Mouse (Mus musculus) hindlimb bud, embryonic 11.5 days (tissue): ENCODE measurements at regions not wholly inside any gene's neighbourhood (a gene's known extent, or its start where the extent isn't known, plus 50 kb on each side); places are given as distances from the start of the nearest gene placed in this dataset.
"Not testable (repeated sequence)": the region's sequence is repeated elsewhere in the genome, so short reads cannot be mapped to it uniquely, and the experiment has no call there.

ENCODE experiments used
- DNase-seq: peaks from one replicate; pipeline ENCODE4 v3.0.0-alpha.2; 2012; ENCODE audit warnings: low read depth, low spot score; ENCODE audit errors: extremely low spot score

DNA sequence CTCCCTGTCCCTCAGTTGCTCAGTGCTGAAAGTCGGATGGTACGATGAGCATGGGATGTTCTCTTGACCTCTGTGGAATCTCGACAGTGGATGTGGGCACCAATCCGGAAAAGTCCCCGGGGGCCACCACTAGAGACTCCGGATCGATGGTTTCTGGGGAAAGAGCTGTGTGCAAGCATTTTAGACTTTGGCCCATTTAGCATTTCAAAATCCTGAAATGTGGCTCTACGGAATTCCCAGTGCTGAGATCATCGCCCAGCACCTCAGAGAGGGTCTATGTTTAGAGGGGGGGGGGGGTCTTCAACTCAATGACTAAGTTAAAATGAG, 68.6 kb downstream of the Tomm20 start:
- no peak for DNase-seq

DNA sequence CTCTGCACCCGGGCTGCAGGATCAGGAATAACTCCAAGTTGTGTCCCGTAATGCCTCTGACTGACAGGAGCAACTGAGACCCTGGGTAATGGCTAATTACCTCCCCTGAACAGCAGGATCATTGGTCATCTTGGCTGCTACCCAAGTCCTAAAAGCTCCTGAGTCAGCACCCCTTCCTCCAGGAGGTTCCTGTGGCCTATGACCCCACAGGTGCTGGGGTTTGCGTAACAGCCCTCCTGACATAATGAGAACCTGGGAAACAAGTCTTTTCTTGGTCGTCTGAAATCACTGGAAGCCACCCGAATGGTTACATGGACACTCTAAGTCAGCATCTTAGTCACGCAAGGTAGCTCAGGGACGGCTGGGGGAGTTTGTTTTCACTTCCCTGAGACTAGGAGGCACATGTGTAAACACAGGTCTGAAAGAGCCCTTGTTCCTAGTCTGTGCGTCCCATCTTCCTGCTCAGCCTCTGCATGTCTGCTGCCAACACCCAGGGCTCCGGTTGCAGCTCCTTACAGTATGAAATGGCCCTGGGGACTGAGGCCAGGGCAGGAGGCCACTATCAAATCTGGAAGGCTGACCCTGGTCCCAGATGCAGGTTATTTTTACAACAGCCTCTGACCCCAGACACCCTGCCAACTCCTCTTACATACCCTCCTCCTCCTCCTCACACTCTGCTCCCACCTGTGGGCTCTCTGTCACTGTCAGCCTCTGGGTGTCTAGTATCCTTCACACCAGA, 69.2 kb downstream of the Tomm20 start:
- no peak for DNase-seq

DNA sequence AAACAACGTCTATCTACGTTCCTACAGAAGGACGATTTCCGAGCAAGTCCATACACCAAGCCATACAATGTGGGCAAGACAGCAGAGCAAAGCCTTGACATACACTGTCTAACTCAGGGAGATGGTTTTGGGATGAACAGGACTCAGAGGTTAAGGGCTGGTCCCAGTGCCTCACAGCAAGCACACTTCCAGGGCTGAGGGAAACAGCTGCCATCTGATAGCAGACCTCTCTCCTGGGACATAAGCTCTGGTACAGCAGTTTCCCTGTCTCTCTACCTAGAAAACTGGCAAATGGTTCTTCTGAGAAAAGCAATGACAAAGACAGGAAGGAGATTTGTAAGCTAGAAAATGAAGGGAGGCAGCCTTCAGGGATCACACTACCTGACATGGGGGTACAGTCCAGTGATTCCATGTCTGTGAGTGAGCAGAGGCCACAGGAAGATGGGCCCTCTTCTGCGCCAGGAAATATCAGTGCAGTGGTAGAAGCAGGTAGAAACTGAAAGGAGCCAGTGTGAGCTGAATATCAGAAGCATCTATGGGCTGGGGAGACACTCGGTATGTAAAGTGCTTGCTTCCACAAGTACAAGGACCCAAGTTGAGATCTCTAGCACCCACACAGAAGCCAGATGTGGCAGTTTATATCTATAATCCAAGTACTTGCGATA, 70.0 kb downstream of the Tomm20 start:
- no peak for DNase-seq

DNA sequence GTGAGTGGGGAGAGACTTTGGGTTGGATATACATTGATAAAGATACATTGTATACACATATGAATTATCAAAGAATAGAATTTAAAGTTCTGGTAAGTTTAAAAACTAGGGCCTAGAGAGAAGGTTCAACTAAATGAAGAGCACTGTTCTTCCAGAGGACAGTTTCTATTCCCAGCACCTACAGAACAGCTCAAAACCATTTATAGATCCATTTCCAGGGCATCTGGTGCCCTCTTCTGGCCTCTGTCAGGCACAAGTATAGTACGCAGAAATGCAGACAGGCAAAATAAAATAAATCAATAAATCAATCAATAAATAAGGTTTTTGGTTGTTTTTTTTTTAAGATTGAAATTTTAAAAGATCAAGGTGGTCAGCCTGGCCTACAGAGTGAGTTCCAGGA, 70.8 kb downstream of the Tomm20 start:
- no peak for DNase-seq

DNA sequence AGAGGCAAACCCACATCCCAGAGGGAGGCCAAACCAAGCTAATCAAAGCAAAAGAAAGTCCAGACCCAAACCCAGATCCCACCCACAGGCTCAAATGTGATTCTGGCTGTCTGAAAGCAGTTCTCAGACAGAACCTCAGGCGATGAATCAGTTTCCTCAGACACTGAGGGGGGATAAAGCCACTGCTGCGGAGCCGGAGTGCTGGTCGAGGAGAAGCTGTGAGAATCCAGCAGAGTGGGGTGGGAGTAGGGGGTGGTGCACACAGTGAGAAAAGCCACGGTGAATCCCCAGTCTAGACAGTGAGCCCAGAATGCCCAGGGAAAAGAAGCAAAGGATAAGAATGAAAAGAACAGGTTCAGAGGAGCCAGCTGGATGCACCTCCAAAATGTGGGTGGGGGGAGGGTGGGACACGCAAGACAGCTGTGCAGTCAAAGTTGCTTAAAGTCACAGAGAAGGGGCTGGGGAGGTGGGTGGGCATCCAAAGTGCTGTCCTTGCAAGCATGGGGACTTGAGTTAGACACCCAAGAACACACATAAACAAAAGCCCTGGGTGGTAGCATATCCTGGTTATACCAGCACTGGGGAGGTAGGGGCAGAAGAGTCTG, 71.4 kb downstream of the Tomm20 start:
- no peak for DNase-seq

DNA sequence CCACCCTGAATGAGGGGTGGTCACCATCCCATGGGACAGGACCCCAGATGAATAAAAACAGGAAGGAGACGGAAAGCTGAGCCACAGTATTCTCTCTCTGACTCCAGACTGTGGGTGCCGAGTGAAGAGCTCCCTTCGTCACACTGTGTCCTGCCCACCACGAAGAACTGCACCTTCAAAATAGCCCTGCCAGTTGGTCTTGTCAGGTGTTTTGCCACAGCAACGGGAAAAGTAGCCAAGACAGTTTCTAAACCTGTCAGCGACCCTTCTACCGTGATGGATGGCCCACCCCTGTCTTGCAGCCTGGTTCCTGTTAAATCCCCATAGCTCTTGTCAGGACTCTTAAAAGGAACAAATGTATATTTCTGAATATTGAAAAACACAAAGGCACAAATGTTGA, 72.3 kb downstream of the Tomm20 start:
- no peak for DNase-seq

DNA sequence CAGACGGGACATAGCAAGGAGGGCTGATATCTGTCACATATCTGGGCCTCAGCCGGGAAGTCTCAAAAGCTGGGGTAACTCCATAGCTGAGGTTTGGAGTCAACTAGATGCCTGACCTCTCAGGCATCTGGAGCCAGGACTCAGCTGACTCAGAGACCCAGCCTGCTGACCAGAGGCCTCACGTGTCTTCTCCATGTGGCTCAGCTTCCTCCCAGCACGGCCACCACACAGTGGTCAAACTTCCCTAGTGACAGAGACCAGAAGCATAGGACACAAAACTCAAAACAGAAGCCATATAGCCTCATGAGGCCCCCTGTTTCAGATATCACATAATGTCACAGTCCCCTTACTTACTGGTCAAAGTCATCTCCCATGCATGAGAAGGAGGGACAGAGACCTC, 73.1 kb downstream of the Tomm20 start:
- DNase-seq = no peak

DNA sequence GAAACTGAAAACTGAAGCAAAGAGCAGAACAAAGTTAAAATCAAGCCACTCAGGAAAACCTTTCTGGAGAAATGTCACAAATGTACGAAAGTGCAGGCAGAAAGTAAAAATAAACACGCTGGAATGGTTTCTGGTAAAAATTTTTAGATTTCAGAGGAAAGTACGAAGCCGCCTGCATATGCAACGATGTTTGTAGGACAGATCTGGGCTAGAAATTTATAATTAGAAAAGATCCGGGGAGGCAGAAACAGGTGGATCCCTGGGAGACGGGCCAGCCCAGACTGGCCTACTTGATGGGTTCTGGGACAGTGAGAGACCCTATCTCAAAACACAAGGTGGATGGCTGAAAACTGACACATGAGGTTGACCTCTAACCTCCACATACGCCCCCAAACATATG, 73.5 kb downstream of the Tomm20 start:
- DNase-seq = no peak

DNA sequence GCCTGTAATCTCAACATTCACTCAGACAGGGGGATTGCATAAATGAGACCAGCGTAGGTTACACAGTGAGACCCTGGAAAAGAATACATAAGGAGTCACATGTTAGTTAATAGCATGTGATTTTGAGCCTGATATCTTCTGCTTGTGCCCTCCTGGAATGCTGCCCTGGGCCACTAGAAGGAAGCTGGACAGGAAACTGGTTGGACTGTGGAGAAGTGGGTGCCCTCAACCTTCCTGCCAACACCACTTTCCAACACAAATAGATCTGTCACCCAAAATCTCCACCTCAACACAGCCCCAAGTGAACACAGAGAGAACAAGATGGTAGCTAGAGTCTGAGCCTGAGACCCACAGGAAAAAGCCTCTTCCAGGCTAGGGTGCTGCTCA, 76.2 kb downstream of the Tomm20 start:
- DNase-seq = no peak

DNA sequence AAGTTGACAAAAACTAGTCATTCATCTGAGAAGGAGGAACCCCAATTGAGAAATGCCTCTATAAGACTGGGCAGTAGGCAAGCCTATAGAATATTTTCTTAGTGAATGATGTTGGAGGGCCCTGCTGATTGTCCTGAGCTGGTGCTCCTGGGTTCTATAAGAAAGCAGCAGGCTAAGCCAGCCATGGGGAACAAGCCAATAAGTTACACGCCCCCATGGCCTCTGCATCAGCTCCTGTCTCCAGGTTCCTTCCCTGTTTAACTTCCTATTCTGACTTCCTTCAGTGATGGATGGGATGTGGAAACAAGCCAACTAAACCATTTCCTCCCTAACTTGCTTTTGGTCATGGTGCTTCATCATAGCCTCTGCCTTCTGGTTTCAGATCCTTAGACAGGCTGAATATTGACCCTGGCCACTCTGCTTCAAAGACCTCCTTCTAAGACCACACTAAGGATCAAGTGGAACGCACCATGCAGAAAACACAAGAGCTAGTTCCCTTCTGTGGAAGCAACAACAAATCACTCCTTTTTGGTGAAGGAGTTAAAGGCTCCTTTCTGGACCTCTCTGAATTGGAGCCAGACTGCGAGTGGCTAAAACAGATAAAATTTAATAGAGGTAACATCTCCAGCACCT, 76.7 kb downstream of the Tomm20 start:
- DNase-seq = no peak

DNA sequence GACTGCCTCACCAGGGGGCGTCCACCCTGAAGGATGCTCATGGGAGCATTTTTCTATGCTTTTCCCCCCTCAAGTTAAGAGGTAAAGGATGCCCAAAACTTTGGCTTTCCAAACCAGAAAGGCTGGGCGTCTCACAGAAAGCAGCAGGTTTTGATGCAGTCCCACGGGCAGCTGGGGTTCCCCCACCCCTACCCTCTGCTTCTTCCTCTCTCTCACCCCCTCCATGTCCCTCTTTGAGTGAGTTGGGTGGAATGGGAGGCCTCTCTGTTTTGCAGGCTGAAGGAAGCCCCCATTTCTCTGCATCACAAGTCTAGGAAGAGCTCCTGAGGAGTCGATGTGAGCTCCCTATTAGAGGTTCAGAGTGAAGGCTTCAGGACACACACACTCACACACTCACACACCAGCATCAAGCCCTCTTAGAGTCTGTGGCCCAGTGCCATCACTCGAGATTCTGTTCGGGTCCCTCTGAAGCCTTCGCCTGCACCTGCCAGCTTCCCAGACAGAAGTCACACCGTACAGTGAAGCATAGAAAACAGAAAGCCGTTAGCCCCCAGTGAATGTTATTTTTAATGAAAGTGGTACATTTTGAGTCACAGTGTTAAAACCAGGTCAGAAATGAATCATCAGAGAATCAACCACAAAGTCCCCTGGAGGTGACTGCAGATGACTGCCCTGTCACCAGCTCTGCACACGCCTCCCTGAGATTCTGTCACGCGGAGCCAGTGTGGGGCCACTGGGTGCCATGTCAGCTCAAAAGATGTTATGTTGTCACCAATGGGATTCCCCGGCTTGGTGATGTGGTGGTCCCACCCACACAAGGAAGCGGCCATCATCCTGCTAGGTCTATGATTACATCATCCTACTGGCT, 78.3 kb downstream of the Tomm20 start:
- DNase-seq = no peak

DNA sequence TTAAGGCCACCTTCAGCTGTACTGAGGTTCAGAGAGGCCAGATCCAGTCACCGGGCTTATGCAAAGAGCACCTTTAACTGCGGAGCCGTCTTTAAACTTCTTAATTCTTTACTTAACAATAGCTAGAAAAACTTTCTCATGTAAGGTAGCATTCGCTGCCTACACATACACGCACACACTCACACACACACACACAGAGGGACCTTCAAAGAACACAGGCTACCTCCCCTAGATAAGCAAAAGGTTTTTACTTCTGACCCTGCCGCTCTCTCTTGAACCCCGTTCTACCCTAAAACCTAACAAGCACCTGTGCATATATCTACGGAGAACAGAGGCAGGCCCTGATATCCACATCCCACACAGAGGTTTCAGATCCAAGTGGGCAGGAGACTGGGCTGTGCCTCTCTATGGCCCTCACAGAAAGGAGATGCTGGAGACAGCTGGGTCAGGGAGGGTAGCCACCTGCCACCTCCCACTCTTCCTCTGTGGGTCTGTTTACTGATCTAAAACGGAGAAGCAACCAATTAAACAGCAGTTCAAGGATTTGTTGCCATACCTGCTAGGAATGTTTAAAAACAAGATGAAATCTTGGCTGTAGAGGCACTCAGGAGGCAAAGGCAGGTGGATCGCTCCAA, 81.2 kb downstream of the Tomm20 start:
- no peak for DNase-seq

DNA sequence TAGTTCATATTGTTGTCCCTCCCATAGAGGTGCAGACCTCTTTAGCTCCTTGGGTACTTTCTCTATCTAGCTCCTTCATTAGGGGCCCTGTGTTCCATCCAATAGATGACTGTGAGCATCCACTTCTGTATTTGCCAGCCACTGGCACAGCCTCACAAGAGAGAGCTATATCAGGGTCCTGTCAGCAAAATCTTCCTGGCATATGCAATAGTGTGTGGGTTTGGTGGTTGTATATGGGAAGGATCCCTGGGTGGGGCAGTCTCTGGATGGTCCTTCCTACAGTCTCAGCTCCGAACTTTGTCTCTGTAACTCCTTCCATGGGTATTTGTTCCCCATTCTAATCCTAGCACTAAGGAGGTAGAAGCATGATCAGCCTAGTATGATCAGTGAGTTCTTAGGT, 82.0 kb downstream of the Tomm20 start:
- not testable (repeated sequence) for DNase-seq

DNA sequence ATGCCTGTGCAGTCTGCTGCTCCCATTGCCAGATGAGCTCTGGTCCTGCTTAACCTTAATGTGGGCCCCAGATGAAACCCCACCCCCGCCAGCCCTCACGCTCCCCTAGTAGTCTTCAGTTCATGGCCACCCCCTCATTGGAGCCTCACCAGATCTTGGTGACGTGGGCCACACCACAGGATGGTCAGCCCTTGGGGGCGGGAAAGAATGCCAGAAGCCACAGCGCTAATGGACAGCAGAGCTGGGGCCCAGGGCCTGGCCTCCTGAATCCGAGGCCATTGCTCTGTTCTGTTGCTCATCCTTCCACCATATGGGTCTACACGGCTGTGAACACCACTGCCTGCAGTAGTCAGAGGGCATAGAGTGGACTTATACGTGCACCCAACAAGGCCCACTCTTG, 83.9 kb downstream of the Tomm20 start:
- DNase-seq = no peak

DNA sequence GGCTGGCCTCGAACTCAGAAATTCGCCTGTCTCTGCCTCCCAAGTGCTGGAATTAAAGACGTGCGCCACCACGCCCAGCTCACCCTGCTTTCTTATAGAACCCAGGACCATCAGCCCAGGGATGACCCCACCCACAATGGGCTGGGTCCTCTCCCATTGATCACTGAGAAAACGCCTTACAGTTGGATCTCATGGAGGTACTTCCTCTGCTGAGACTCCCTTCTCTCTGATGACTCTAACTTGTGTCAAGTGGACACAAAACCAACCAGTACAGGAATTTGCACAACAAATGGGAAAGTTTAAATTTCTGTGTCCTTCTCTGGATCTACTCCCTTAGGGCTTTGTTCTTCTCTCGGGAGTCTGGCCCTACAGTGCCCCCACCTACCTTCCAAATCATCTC, 85.0 kb downstream of the Tomm20 start:
- no peak for DNase-seq

DNA sequence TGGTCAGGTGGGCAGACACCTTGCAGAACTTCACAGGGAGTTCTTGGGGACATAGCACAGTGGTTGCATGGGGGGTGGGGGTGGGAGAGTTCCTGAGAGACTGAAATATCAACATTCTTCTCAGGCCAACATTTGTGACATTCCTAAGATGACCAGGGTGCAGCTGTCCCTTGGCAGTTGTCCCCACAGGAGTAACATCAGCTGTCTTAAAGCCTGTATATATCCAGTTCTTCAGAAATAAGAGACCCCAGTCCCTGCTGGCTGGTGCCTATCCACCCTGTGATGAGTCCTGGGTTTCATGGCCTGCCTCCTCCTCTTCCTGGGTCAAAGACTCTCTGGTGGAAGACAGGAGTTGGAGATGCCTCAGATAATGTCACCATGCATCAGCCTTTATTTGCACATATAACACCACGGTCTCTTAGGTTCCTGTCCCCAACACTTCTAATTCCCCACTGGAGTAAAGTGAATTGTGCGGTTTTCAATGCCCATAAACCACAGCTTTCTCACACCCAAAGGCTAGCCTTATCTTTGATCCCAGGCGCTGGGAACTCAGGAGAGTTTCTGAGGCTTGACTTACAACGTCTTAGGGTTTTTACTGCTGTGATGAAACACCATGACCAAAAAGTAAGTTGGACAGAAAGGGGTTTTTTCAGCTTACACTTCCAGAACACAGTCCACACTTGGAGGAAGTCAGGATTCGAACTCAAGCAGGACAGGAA, 85.8 kb downstream of the Tomm20 start:
- DNase-seq = no peak

DNA sequence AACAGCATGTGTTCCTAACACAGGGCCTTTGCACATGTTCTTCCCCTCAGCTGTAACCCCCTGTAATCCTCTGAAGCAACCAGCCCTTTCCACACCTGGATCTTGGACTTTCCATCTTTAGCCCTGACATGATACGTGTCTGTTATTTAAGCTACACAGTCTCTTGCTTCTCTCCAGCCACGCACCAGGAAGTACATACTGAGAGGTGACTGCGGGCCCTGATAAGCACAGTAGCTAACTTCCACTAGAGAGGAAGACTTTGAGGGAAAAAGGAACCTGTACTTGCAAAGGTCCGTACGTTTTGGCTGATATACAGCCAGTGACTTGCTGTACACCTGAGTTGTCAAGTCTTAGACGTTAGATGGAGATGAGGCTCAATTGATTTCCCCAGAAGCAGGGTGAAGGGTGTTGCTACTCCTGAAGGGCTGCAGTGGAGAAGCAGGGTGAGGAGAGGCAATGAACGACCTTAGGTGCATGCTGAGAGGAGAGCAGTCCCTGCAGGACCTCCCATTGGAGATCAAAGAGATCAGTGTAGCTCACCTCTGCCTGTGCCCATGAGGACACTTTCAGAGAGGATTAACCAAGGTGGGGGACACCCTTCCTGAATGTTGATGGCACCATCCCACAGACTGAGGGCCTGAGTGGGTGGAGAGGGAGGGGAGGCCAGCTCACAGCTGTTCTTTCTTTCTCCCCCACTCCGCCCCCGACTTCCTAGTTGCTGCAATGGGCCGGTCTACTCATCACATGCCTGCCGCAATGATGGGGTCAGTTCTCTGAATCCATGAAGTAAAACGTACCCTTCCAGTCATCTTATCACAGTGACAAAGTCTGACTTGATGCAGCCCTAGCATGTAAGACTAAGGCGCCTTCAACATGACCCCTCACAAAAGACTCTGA, 88.1 kb downstream of the Tomm20 start:
- no peak for DNase-seq

DNA sequence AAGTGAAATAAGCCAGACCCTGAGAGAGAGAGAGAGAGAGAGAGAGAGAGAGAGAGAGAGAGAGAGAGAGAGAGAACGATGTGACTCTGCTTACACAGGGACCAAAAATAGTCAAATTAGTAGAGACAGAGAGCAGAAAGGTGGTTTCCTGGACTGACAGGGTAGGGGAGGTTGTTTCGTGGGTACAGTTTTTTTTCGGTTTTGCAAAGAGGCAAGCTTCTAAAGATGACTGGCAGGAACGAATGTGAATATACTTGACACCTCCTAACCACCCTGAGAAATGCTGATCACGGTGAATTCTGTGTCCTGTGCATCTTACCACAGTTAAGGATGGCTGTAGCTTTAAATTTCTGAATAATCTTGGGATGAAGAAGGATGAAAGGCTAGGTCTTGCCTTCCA, 89.7 kb downstream of the Tomm20 start:
- DNase-seq = no peak

DNA sequence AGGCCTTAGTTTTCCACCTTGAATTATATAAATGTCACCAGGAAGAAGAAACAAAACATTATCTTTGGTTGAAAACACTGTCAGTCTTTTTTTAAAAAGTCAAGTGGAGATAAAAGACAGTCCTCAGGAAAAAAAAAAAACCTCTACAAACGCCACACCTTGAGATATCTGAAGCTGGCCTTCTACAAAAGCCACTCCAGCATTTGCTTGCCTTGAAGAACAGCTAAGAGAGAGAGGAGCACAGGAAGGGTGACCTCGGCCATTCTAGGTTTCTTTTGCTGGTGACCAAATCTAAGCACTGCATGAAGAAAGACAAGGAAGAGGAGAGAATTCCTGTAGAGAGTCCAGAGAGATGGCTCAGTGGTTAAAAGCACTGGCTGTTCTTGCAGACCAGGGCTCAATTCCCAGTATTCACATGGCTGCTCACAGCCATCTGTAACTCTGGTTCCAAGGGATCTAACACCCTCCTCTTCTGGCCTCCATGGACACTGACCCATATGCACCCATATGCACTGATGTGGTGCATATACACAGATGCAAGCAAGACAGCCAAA, 90.5 kb downstream of the Tomm20 start:
- DNase-seq = no peak
